ENCODE assay signal across 19 mouse cellular contexts in genomic region chr12:34617836-34618235, GRCm38 (mm10).
DNase-seq lines count a peak whose midpoint lies in the region; ATAC-seq lines count a peak whose summit lies in the region.
"Had no signal": no experiment of that assay in that cellular context is flagged by ENCODE, and none has a peak within 500 bp of the region (broad histone marks: within the 10 kb centered on the region; RNA-seq: fewer than 3 reads in every experiment).

No protein-coding gene starts in this region.

- H3K27me3 ChIP-seq in forebrain, embryonic 14.5 days (replicated peaks; ENCODE audit: control insufficient read depth, insufficient read depth, low read length), result no peaks in the 10 kb centered on the region
- H3K27me3 ChIP-seq in forebrain, embryonic 11.5 days (ENCODE audit: control insufficient read depth, insufficient read depth, low read length), result no peaks in the 10 kb centered on the region
- H3K27me3 ChIP-seq in hindbrain, embryonic 14.5 days (ENCODE audit: control insufficient read depth, insufficient read depth, low read length), result no peaks in the 10 kb centered on the region
- H3K27me3 ChIP-seq in hindbrain, embryonic 12.5 days, result no peaks in the 10 kb centered on the region
- no peaks in the 10 kb centered on the region for H3K27me3 ChIP-seq in neural tube, embryonic 13.5 days
- H3K27me3 ChIP-seq: embryonic facial prominence, embryonic 13.5 days; intestine, embryonic 15.5 days; kidney, embryonic 15.5 days; liver, embryonic 13.5 days; lung, embryonic 15.5 days had no signal

- no peak overlapping the region for H3K9ac ChIP-seq in forebrain, embryonic 14.5 days (ENCODE audit: low read length)
- H3K9ac ChIP-seq in forebrain, embryonic 11.5 days (ENCODE audit: low read length), result no peak overlapping the region
- H3K9ac ChIP-seq in hindbrain, embryonic 14.5 days, result no peak overlapping the region; the same call in 1 of the 2 replicates
- H3K9ac ChIP-seq in hindbrain, embryonic 12.5 days, result no peak overlapping the region
- no peak overlapping the region for H3K9ac ChIP-seq in neural tube, embryonic 13.5 days
- H3K9ac ChIP-seq: embryonic facial prominence, embryonic 13.5 days; intestine, embryonic 15.5 days; kidney, embryonic 15.5 days; liver, embryonic 13.5 days; lung, embryonic 15.5 days had no signal

- ATAC-seq in forebrain, embryonic 14.5 days, result peak; percentile 30; the same call in 1 of the 2 replicates
- ATAC-seq in forebrain, embryonic 11.5 days (replicated peaks; ENCODE audit: low FRiP score), result no peak
- 0 out of 2 replicates have a peak, but pooled peaks have one; percentile 41 for ATAC-seq in hindbrain, embryonic 14.5 days (ENCODE audit: low FRiP score)
- ATAC-seq in hindbrain, embryonic 12.5 days (ENCODE audit: low FRiP score), result no peak
- peak; percentile 40; the same call in 1 of the 2 replicates for ATAC-seq in neural tube, embryonic 13.5 days (ENCODE audit: low read depth)
- ATAC-seq: intestine, embryonic 15.5 days had no signal

- no peaks in the 10 kb centered on the region for H3K9me3 ChIP-seq in forebrain, embryonic 14.5 days (replicated peaks; ENCODE audit: control insufficient read depth, low read length)
- H3K9me3 ChIP-seq in forebrain, embryonic 11.5 days (ENCODE audit: control insufficient read depth, low read length), result no peaks in the 10 kb centered on the region
- no peaks in the 10 kb centered on the region for H3K9me3 ChIP-seq in hindbrain, embryonic 14.5 days (ENCODE audit: control insufficient read depth, low read length)
- H3K9me3 ChIP-seq in hindbrain, embryonic 12.5 days (replicated peaks), result no peaks in the 10 kb centered on the region
- H3K9me3 ChIP-seq in neural tube, embryonic 13.5 days, result no peaks in the 10 kb centered on the region
- H3K9me3 ChIP-seq: embryonic facial prominence, embryonic 13.5 days; intestine, embryonic 15.5 days; kidney, embryonic 15.5 days; liver, embryonic 13.5 days; lung, embryonic 15.5 days had no signal

- H3K4me3 ChIP-seq in forebrain, embryonic 14.5 days (ENCODE audit: low read depth, low read length), result no peak overlapping the region
- no peak overlapping the region for H3K4me3 ChIP-seq in forebrain, embryonic 11.5 days (ENCODE audit: low read depth, low read length)
- H3K4me3 ChIP-seq in hindbrain, embryonic 14.5 days (replicated peaks; ENCODE audit: low read length), result no peak overlapping the region
- no peak overlapping the region for H3K4me3 ChIP-seq in hindbrain, embryonic 12.5 days
- no peak overlapping the region for H3K4me3 ChIP-seq in neural tube, embryonic 13.5 days
- H3K4me3 ChIP-seq: embryonic facial prominence, embryonic 13.5 days; gastrocnemius, adult 2 months; intestine, embryonic 15.5 days; kidney, embryonic 15.5 days; left cerebral cortex, adult 2 months; liver, embryonic 13.5 days; lung, embryonic 15.5 days had no signal

- WGBS in forebrain, embryonic 14.5 days, result 62% methylated on average over 10 of the region's 10 CpGs
- 83% methylated on average over 10 of the region's 10 CpGs for WGBS in forebrain, embryonic 11.5 days
- 67% methylated on average over 10 of the region's 10 CpGs for WGBS in hindbrain, embryonic 14.5 days
- WGBS in hindbrain, embryonic 12.5 days, result 81% methylated on average over 10 of the region's 10 CpGs
- 70% methylated on average over 10 of the region's 10 CpGs for WGBS in neural tube, embryonic 13.5 days

- no peak overlapping the region for H3K27ac ChIP-seq in forebrain, embryonic 14.5 days (ENCODE audit: low read depth, low read length)
- no peak overlapping the region for H3K27ac ChIP-seq in forebrain, embryonic 11.5 days (ENCODE audit: low read depth, low read length)
- no peak overlapping the region for H3K27ac ChIP-seq in hindbrain, embryonic 14.5 days
- no peak overlapping the region for H3K27ac ChIP-seq in hindbrain, embryonic 12.5 days
- no peak overlapping the region for H3K27ac ChIP-seq in neural tube, embryonic 13.5 days (replicated peaks)
- H3K27ac ChIP-seq: embryonic facial prominence, embryonic 13.5 days; gastrocnemius, adult 2 months; intestine, embryonic 15.5 days; kidney, embryonic 15.5 days; left cerebral cortex, adult 2 months; liver, embryonic 13.5 days; lung, embryonic 15.5 days; macrophage had no signal

- peaks cover 2% of the 10 kb centered on the region; the same call in 1 of the 2 replicates for H3K4me1 ChIP-seq in forebrain, embryonic 14.5 days (ENCODE audit: control insufficient read depth, insufficient read depth, low read length)
- H3K4me1 ChIP-seq in forebrain, embryonic 11.5 days (replicated peaks; ENCODE audit: control insufficient read depth, insufficient read depth, low read length), result no peaks in the 10 kb centered on the region
- no peaks in the 10 kb centered on the region for H3K4me1 ChIP-seq in hindbrain, embryonic 14.5 days (replicated peaks; ENCODE audit: control insufficient read depth, insufficient read depth, low read length)
- H3K4me1 ChIP-seq in hindbrain, embryonic 12.5 days, result no peaks in the 10 kb centered on the region
- 0 out of 2 replicates have a peak, but pooled peaks cover 7% of the 10 kb centered on the region for H3K4me1 ChIP-seq in neural tube, embryonic 13.5 days (replicated peaks)
- H3K4me1 ChIP-seq: embryonic facial prominence, embryonic 13.5 days; intestine, embryonic 15.5 days; kidney, embryonic 15.5 days; liver, embryonic 13.5 days; lung, embryonic 15.5 days had no signal

- H3K4me2 ChIP-seq in forebrain, embryonic 14.5 days (ENCODE audit: low read length), result no peak overlapping the region
- H3K4me2 ChIP-seq in forebrain, embryonic 11.5 days (ENCODE audit: low read depth, low read length, severe bottlenecking), result no peak overlapping the region
- H3K4me2 ChIP-seq in hindbrain, embryonic 14.5 days (replicated peaks), result no peak overlapping the region
- no peak overlapping the region for H3K4me2 ChIP-seq in hindbrain, embryonic 12.5 days (replicated peaks)
- no peak overlapping the region for H3K4me2 ChIP-seq in neural tube, embryonic 13.5 days
- H3K4me2 ChIP-seq: embryonic facial prominence, embryonic 13.5 days; intestine, embryonic 15.5 days; kidney, embryonic 15.5 days; liver, embryonic 13.5 days; lung, embryonic 15.5 days had no signal

- DNase-seq in forebrain, embryonic 14.5 days (ENCODE audit: low spot score), result peak; percentile 17
- no peak for DNase-seq in forebrain, embryonic 11.5 days (ENCODE audit: low spot score)
- no peak for DNase-seq in hindbrain, embryonic 14.5 days (ENCODE audit: low spot score)
- DNase-seq in neural tube, embryonic 10.5 days (ENCODE audit: extremely low spot score, low spot score), result no peak
- DNase-seq in right cerebral cortex, adult 2 months (ENCODE audit: low spot score in 2 of 2), result no peak
- DNase-seq: adrenal gland, adult 2 months; cerebellum, adult 11-12 months; gastrocnemius, adult 2 months; heart, postnatal 10 days; liver, embryonic 13.5 days; thymus, postnatal 36 days had no signal

- no peaks in the 10 kb centered on the region for H3K36me3 ChIP-seq in forebrain, embryonic 14.5 days (ENCODE audit: control insufficient read depth, insufficient read depth, low read length)
- H3K36me3 ChIP-seq in forebrain, embryonic 11.5 days (ENCODE audit: control insufficient read depth, insufficient read depth, low read length), result no peaks in the 10 kb centered on the region
- no peaks in the 10 kb centered on the region for H3K36me3 ChIP-seq in hindbrain, embryonic 14.5 days (replicated peaks; ENCODE audit: control insufficient read depth, insufficient read depth)
- no peaks in the 10 kb centered on the region for H3K36me3 ChIP-seq in hindbrain, embryonic 12.5 days
- no peaks in the 10 kb centered on the region for H3K36me3 ChIP-seq in neural tube, embryonic 13.5 days
- H3K36me3 ChIP-seq: embryonic facial prominence, embryonic 13.5 days; intestine, embryonic 15.5 days; kidney, embryonic 15.5 days; liver, embryonic 13.5 days; lung, embryonic 15.5 days had no signal

Comparison
In these comparisons a context has a peak if more than half of its experiments do, and no peak if none do; other contexts are left out.
1. ATAC-seq: peak in forebrain, embryonic 14.5 days (single experiment), hindbrain, embryonic 14.5 days (single experiment) and neural tube, embryonic 13.5 days (single experiment); none in forebrain, embryonic 11.5 days (single experiment) and hindbrain, embryonic 12.5 days (single experiment).